Mouse (Mus musculus) brain, adult 2 months (tissue): ENCODE measurements around the gene Rin3.

Experiments
- DNase-seq: peaks from one replicate; pipeline ENCODE4 v3.0.0; 2011; ENCODE audit warnings: low read depth, low spot score

Gene Rin3

DNA sequence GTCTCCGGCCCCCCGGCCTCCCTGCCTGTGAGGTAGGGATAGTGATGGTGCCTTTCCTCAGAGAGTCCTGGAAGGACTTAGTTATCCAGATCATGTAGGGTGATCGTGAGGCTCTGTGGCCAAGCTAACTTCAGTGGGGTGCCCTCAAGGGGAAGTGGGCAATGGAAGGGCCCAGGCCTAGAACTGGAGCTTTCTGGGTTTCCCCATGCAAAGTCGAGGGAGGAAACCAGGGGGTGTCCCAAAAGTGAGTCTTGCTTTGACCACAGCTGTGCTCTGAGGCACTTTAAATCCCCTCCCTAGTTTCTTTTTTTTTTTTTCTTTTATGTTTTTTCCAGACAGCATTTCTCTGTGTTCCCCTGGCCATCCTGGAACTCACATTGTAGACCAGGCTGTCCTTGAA is 47.3 kb downstream of the Rin3 start:
- DNase-seq = no peak

DNA sequence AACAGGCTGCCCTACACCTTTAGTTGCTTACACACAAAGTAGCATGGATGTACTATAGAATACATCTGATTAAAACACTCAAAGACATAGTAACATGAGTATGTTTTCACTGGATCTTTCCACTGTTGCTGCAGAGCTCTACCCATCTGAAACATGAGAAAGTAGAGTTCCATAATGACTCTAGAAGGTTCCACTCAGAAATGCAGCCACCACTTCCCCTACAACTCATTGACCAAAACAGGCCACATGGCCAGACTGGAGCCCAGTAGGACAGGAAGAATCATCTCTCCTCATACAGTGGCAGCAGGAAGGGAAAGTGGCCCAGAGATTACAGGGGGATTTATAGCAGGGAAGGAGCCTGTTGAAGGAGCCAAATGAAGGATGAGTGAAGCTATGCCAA is 47.9 kb downstream of the Rin3 start:
- no peak for DNase-seq

DNA sequence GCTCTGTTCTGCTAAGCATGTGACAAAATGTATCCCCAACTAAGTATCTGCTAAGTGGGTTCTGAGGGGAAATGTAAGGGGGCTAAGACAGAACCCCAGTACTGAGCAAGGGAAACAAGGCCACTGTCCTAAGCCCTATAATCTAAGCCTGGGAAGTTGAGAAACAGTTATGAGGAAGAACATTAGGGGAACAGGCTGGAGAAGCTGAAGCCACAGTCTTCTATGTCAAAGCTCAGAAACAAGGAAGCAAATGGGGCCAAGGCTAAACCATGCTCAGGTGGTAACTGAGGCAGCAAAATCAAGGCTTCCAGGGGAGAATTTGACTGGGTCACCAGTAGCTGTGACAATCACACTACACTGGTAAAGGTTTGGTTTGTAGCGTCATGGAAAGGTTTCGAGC is 50.3 kb downstream of the Rin3 start:
- no peak for DNase-seq

DNA sequence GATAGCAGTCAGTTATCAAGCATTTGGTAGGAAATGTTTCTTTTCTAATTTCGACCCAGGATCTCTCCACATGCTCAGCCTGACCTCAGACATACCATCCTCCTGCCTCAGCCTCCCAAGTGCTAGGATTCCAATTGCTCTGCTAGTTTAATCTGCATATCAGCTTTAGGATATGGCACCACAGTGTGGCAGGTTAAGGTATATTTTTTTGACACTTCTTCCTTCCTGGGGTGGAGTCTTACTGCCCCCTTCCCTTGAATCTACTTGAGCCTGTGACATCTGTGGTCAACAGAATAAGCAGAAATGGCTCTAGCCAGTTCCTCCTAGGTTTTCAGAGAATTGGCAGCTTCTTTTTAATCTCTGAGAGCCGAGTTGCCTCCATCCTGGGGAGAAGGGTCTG is 56.2 kb downstream of the Rin3 start:
- DNase-seq = no peak

DNA sequence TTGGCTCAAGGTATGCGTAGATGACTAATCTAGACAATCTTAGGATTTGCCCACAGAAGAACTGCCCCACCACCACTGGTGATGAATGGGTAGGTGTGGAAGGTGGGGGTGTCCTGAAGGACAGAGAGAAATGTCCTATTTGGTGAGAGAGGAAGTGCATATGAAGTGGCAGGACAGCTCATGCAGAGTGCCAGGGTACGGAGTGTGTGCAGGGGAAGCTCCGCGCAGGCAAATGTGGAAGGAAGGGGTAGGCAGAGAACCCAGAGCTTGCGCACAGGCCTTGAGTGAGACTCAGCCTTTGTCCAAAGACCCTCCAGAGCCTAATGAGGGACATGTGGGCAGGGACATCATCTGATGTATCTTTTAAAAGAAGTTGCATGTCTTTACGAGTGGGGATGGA is 57.6 kb downstream of the Rin3 start:
- no peak for DNase-seq

DNA sequence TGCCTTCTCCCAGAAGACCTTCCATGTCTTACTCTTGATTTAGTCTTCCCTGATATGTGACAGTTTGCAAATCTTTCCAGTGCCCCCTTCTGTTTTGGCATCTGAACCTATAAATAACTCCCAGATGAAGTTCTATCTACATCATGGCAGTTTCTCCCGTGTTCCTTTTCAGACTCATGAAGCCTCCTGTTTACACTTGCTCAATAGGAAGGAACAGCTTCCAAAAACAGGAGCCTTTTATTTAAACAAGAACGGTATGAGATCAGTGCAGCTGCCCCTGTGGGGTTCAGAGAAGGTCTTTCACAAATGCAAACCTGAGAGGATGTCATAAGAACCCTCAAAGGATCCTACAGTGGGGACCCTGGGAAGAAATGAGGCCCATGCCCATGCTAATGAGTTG is 59.3 kb downstream of the Rin3 start:
- no peak for DNase-seq

DNA sequence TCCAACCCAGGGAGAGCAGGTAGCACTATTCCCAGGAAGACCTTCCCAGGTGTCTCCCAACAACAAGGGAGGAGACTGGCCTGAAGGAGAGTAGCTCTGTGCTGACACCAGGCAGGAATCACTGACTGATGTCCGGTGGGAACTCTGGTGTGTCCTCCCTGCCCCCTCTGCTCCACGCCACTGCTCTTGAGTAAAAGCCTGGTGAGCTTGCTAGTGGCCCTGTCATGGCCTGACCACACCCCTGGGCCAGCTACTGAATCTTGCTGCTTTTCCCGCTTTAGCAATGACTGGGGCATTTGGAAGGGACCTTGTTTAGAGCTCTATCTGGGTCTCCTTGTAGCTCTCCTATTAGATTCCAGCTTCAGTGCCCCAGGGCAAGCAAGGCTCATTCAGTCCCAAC is 59.8 kb downstream of the Rin3 start:
- no peak for DNase-seq

DNA sequence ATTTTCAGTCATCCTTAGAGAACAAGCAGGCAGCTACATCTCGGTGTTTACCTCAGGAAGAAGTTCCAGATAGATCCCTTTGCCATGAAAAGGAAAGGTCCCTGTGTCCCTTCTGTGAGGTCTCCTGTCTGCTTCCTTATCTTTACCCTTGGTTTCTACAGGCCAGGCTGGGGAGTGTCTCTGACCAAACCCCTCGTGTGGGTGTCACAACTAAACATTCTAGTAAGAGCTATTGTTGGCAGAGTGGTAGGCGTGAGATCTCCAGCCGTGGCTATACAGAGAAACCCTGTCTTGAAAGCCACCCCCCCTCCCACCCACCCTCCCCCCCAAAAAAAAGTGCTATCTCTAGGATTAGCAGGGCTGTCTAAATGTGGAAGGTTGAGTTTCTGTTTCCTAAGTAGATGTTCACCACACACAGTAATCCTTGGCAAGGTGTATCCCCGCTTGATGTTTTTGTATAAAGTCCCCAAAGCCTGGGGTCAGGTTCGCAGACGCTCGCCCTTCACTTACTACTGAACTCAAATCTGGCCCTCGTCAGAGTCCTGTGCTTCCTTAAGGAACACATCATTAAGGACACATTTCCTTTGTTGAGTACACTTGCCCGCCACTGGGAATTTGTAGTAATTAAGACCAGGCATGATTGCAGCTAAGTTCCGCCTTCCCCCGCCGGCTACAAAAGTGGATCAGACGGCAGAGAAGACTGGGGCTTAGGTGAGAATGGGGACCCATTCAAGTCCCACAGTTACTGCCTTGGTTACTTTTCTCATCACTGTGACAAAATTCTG is 62.4 kb downstream of the Rin3 start:
- DNase-seq = peak; percentile 32

DNA sequence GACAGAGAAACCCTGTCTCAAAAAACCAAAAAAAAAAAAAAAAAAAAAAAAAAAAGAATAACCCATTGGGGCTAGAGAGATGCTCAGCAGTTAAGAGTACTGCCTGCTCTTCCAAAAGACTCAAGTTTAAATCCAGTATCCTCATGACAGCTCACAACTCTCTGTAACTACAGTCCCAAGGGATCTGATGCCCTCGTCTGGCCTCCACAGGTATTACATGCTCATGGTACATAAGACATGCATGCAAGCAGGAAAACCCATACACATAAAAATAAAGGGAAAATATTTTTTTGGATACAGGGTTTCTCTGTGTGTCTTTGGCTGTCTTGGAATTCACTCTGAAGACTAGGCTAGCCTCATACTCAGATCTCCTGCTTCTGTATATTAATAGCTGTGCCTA is 63.7 kb downstream of the Rin3 start:
- peak; percentile 69 for DNase-seq

DNA sequence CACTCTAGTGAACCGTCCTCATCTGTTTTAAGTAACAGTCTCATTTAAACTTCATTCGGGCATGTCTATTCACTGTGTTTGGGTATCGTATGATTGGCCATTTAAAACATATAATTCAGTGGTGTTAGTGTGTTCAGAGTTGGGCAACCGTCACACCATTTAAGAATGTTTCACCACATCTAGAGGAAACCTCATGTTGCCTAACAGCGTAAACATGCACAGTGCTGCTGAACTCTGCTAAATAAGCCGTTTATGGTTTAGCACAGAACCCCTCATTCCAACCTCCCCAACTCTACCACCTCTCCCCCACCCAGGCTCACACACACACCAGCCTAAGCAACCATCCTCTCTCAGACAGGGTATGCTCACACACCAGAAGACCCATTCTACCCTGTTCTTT is 65.6 kb downstream of the Rin3 start:
- DNase-seq = no peak

DNA sequence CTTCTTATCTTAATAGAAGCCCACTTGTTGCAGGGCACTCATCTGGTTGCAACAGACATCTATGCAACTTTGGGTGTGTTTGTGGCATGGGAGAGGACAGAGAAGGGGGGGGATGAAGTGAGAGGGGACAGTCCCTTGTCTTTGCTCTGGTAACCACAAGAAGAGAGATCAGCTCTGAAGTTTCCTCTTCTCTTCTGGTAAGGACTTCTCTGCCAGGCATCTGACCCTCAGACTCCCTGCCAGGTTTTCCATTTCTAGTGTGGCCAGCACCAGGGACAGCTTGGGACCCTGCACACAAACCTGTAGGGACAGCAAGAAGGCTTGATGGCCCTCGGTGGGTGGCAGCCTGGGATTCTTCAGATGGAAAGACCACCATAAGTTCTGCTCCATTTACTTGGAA is 68.1 kb downstream of the Rin3 start:
- DNase-seq = no peak

DNA sequence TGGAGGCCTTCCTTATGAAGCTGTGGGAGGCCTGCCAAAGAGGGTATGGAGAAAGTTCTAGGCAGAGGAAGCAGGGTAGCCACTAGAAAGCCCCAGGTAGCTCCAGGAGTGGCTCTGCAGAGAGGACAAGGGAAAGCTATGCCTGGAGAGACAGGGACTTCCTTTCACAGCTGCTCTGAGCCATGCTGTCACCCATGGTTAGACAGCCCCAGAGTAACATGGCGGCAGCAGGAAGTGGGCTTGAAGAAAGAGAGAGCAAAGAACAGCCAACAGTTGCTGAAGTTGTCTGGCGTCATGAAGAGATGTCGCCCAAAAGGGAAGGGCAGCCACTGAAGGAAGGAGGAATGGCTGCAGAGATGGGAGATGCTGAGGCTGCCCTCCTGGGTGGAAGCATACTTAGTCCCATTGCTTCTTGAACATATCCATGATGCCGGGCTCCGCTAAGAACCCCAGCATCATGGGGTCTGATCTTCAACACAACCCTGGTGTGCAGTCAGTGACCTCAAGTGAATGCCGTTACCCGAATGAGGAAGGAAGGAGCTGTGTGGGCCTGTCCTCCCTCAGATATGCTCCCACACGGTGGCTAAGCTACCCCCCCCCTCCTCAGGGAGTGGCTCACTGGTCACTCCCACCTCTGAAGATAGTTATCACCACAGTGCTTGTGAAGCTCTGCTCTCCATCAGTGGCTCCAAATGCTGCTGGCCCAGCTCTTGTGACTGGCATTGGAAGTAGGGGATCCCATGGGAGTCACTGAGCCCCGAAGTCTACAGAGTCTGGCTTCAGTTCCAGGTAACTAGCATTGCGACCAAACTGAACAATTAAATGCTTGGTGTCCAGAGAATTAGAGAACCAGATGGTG is 71.5 kb downstream of the Rin3 start:
- no peak for DNase-seq

DNA sequence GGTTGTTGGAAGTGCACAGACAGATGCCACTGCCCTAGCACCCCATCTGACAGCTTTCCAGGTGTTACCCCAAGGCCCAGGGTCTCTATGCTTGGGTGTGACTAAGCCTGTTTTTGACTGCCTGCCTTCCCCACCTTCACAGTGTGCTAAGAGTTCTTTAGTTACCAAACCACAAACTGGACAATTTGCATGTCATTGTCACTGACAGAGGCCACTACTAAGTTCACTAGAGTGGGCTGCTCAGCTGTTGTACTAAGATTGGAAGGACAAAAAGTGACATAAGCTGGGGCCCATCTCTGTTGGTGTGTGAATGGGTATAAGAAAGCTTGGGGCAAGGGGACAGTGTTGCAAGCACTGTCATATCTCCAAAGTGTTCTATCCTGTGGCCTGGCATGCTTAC is 72.9 kb downstream of the Rin3 start:
- DNase-seq = no peak

DNA sequence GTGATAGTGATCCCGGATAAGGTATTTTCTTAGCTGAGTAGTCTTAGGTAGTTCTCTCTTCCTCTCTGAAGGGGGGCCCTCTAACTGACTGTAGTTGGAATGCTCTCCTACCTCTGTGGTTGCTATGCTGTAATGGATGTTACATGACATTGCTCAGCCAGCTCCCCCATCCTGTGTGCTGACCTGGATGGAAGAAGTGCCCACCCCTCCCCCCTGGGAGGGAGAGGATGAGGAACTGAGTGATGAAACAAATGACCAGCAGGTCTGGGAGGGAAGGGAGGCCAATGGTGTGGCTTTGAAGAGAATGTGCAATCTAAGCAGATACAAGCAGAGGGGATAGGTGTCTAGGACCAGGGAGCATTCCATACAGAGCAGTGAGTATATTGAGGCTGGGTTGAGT is 73.9 kb downstream of the Rin3 start:
- DNase-seq = no peak

DNA sequence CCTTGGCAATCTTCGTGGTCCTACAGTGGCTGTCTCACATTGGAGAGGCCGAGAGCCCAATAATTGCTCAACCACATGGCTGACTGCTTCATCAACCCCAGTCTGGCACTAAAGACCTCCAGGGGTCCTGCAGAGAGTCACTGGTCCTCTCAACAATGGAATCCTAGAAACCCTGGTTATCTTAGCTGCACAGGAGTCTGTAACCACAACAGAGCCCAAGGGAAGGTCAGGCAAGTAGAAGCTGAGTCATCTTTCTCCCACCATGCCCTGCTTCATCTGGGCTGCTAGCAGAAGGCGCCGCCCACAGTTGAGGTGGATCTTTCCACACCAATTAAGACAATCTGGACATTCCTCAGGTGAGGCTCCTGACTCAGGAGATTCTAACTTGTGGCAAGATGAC is 76.5 kb downstream of the Rin3 start:
- DNase-seq = no peak

DNA sequence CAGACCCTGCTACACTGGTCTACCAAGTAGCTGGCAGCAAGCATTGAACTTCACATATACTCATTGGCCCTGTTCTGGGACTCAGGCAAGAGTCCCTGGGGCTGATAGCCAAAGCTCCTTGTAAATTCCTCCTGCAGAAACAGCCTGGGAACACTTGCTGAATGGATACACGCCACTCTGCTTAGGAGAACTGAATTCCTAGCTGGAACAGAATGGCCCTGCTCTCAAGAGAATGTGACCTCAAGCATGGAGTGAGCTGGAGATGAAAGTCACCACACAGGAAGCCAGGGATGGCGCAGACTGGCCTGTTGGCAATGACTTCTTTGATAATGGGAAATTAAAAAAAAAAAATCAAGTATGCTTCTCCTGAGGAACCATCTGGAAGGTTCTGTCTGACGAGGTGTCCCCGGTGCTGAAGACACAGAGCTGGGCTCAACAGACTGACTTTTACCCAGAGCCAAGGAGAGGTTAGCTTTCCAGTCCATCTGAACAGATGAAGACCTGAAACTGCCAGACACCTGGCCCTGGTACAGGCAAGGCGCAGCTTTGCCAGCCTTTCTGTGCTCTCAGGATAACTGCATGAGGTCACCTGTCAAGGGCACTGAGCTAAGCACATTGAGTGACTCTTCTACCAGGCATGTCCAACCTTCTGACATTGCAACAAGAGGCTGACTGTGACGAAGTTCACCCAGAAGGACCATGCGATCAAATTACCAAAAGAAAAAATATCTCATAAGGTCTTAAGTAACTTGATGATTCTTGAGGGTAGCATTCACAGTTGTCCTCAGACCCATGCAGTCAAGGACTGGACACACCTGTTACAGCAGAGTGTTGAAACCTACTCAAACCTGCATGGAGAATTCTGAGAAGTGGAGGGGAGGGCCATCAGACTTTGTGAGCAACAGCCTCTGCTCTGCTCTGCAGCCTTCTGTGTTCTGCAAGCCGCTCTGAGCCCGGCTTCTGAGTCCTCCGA is 78.6 kb downstream of the Rin3 start:
- DNase-seq = peak; percentile 33

DNA sequence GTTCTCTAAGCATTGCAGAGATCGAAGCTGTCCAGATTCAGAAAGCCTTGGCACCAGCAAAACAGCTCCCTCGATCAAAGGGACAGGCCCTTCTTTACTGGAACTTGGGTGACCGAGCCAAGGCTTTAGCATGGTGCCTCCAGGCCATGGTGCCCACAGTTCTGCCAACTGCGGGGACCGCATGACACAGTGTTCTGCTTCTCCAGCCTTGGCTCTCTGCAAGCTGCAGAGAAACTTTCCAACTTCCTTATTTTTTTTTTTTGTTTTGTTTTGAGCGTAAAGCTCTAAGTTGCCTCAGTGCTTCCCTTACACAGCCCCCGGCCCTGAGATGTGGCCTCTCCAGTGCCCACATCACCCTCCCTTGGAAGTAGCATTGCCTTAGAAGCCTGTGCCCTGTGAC is 82.2 kb downstream of the Rin3 start:
- DNase-seq = peak; percentile 31

DNA sequence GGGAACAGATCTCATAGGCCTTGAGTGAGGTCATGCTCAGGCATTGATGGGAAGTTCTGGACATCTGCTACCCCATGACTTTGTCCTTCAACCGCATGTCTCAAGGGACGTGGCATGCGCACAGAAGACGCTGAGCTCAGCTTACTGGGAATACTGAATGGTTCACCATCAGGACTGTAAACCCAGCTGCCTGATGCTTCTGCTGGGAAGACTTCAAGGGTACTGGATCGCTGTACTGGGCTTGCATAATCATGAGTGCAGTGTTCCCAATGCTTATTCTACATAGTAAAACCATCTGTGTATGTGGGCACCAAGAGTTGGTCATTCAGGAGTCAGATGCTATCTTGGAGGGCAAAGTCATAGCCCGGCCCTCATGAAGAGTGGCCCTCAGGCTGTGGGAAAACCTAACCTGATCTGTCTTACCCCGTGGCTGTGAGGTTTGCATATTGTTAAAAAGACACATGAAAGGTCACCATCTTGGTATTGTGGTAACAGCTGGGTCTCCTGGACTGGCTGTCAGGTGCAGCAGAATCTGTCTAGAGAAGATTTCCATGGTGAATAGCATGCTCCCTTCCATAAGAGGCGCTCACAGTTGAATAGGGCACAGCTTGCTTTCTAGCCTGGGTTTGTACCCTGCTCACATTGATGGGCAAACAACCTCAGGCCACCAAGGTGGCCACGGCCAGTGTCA is 83.4 kb downstream of the Rin3 start:
- DNase-seq = no peak

DNA sequence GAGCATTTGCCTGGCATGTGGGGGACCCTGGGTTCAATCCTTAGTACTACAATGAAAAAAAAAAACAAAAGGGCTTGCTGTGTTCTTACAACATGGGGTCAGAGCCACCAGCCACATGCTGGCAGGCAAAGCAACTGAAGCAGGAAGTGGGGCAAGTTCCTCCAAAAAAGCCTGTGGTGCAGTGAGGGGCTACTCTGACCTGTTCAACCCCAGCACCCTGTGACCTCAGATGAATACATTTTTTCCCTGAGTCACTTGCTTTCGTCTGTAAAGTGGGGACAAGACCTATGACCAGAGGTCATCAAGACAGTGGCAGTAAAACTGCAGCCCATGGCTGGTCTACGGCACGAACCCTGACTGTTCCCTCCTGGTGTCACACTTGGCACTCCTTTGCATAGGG is 84.2 kb downstream of the Rin3 start:
- no peak for DNase-seq

DNA sequence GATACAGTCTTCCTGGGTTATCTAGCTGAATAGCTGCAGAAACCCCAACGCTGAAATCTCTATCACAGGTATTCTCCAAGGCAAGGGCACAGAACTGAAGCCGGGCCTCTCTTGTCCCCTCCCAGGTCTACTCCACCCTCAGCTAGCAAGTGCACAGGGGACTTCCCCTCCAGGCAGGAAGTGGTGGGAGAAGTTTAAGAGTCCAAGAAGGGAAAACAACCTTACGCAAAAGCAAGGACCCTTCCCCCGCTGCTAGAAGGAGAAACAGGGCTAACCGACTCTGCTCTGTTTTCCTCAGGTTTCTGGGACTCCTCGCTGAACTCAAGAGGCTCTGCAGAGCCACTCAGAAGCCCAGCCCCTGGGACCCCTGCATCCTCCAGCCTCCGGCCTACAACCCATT is 85.2 kb downstream of the Rin3 start:
- no peak for DNase-seq

DNA sequence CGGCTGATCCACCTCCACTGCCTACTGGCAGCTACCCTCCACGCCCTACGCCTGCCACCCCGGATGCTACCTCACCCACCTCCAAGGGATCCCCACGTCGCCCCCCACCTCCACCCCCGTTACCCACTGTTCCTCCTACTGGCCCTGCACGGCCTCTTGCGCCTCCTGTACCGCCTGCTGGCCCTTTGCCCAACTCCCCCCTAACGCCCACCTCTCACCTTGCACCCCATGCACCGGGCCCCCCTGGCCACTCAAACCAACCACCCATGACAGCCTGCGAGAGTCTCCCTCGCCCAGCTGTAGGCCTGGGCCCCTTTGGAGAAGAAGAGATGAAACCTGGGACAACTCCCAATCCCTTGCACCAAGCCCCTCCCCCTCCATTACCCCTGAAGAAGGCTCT is 85.7 kb downstream of the Rin3 start:
- no peak for DNase-seq
